Mouse (Mus musculus) layer of hippocampus, adult 9-10 months (tissue): ENCODE results near the gene Lhb.
"Not testable (repeated sequence)": the region's sequence is repeated elsewhere in the genome, so short reads cannot be mapped to it uniquely, and the experiment has no call there.

Experiments used
- DNase-seq: peaks from one replicate; pipeline ENCODE4 v3.0.0; 2022; ENCODE audit warnings: low spot score

Lhb gene

DNA sequence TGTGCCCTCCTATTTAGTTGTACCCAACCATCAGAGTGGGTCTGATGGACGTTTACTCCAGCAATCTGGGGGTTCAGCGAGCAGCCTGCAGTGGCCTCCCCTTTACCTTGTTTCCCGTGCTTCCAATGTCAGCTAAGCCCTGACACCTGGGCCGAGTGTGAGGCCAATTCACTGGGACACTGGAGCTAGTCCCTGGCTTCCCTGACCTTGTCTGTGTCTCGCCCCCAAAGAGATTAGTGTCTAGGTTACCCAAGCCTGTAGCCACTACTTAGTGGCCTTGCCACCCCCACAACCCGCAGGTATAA is at the start of gene Lhb:
Gene Lhb, plus strand, starts transcription at position 206 of the 305 bp plus-strand sequence.
- no peak for DNase-seq

DNA sequence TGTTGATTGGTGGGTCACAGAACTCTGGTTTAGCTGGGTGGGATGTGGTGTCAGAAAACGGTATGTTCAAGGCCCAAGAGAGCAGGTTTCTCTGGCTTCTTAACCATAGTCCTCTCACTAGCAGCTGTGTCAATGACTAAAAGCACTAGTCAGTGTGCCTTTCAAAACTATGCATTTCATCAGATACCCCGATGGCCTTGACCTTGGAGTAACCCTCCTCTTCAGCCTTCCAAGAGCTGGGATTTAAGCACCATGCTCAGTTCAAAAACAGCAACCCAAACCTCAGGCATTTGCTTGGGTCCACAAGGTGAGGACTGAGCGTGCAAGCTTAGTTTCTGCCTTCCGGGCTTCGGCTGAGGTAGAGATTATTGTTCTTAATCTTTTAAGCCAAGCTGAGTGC is 48.2 kb upstream of the Lhb start:
- DNase-seq = no peak

GRCm38 (mm10) chr7:45374620-45375019 is 46.0 kb upstream of the Lhb start:
- DNase-seq = no peak

DNA sequence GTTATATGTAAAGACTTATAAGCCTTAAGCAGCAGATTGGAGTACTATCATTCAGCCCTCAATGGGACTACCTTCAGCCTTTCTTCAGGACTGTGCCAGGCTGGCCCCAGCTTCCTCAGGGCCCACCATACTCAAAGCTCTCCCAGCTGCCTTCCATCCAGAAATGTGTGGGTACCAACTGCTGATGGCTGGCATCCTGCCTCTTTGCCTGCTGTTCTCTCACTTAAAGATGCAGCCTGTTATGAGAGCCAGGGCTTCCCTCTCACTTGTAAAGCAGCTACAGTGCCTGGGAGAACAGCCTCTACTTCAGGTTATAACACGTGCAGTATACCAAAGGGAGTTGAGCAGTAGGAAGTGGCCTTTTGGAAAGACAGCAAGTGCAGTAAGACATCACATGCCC is 44.6 kb upstream of the Lhb start:
- DNase-seq = no peak

DNA sequence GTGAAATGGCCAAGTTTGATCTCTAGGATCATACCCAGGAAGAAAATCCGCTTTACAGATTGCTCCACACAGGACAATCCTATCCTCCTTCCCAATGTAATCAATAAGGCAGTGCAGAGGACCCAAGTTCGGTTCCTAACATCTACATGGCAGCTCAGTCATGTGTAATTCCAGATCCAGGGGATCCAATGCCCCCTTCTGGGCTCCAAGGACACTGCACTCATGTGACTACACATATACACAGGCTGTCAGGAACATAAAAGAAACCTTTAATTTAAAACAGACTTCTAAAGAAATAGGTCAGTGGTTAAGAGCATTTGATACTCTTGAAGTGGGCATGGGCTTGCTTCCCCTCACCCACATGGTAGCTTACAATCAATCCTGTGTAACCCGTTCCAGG is 34.5 kb upstream of the Lhb start:
- DNase-seq = no peak

DNA sequence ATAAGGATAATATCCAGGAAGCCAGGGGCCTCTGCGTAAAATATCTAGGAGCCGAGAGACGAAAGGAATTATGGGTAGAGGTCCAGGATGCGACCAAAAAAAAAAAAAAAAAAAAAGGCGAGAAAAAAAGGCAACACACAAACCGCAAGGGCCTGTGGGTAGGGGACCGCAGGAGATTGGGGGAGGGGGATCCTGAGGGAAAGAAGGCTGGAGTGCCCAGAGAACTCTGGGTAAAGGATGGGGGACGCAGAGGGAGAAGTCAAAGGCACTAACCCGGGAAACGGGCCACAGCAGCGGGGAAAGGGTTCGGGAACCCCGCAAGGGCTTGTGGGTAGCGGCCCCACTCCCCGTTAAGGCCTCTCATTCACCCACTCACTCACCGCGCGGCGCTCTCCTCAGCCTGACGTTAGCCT is 25.5 kb upstream of the Lhb start:
- DNase-seq = no peak

DNA sequence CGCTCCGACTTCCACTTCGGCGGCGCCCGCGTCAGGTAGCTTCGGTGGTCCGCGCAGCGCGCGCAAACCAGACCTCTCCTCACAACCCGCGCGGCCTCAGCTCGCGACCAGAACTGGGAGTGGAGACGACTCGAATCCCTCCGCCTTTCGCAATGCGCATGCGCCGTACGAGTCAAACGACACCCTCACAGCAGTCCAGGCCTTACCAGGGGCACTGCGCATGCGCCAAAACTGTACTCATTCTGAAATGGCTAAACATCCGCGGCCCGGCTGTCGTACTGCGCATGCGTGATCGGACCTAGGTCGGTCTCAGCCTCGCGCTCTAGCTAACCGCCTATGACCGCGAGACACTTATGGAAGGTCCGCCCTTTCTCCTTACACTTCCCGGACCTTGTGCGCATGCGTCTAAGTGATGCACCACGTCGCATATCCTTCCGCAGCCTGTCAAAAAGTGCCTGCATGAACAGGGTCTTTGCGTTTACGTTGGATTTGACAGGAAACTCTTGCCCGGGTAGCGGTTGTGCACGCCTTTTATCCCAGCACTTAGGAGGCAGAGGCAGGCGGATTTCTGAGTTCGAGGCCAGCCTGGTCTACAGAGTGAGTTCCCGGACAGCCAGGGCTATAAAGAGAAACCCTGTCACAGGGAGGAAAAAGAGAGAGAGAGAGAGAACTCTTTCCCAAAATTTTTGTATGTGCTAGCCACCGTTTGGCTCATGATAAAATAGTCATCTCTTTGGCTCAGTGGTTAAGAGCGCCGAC is 24.9 kb upstream of the Lhb start, which contains the start of gene Snrnp70:
Gene Snrnp70, minus strand, starts transcription at position 165 of the 759 bp plus-strand sequence.
- DNase-seq = peak; percentile 100

DNA sequence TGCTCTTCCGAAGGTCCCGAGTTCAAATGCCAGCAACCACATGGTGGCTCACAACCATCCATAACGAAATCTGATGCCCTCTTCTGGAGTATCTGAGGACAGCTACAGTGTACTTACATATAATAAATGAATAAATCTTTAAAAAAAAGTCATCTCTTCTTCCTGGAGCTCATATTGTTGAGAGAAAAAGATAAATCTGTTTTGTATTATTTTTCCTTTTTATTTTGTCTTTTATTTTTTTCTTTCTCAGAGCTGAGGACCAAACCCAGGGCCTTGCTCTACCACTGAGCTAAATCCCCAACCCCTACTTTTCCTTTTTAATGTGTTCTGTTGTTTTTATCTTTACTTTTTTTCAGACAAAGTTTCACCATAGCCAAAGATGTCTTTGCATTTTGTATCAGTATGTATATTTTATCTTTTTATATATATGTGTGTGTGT is 24.3 kb upstream of the Lhb start:
- not testable (repeated sequence) for DNase-seq

- no peak for DNase-seq
Measured at GRCm38 (mm10) chr7:45396787-45397186, 23.8 kb upstream of the Lhb start.

DNA sequence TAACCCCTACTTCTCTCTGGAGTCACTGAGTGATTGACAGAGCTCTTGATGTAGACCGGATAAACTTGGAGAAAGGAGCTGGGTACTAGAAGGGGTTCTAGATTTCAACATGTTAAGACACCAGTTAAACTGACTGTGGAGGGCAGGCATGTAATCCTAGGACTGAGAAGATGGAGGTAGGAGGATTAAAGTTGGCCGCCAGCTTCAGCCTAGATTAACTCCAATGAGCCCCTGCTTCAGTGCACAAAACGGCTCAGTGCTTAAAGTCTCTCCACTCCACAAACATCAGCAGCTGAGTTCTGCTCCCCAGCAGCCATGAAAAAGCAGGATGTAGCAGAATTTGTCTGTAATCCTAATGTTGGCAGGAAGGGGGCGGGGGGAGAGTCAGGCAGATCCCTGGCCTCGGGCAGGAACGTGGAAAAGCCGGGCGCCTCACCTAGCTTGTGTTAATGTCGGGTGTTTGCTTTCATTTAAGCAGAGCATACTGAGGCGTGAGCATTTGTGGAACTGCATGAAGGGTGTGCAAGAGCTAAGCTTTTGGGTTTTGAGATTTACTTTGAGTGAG is 19.0 kb upstream of the Lhb start:
- no peak for DNase-seq

- no peak for DNase-seq
Measured at GRCm38 (mm10) chr7:45403532-45404261, 16.9 kb upstream of the Lhb start.

- peak; percentile 65 for DNase-seq
Measured at GRCm38 (mm10) chr7:45405091-45406075, 15.2 kb upstream of the Lhb start, which contains the start of gene Kcna7. Gene Kcna7 (plus strand): TSS chr7:45405653.

GRCm38 (mm10) chr7:45406157-45407156 is 14.2 kb upstream of the Lhb start:
- DNase-seq = no peak

- DNase-seq = no peak
Measured at GRCm38 (mm10) chr7:45407836-45408235, 12.8 kb upstream of the Lhb start.

GRCm38 (mm10) chr7:45408351-45408750 is 12.3 kb upstream of the Lhb start:
- no peak for DNase-seq

DNA sequence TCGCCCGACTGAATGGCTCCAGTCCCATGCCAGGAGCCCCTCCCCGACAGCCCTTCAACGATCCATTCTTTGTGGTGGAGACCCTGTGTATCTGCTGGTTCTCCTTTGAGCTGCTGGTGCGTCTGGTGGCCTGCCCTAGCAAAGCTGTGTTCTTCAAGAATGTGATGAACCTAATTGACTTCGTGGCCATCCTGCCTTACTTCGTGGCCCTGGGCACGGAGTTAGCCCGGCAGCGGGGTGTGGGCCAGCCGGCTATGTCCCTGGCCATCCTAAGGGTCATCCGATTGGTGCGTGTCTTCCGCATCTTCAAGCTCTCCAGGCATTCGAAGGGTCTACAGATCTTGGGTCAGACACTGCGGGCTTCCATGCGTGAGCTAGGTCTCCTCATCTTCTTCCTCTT is 11.7 kb upstream of the Lhb start:
- DNase-seq = no peak

DNA sequence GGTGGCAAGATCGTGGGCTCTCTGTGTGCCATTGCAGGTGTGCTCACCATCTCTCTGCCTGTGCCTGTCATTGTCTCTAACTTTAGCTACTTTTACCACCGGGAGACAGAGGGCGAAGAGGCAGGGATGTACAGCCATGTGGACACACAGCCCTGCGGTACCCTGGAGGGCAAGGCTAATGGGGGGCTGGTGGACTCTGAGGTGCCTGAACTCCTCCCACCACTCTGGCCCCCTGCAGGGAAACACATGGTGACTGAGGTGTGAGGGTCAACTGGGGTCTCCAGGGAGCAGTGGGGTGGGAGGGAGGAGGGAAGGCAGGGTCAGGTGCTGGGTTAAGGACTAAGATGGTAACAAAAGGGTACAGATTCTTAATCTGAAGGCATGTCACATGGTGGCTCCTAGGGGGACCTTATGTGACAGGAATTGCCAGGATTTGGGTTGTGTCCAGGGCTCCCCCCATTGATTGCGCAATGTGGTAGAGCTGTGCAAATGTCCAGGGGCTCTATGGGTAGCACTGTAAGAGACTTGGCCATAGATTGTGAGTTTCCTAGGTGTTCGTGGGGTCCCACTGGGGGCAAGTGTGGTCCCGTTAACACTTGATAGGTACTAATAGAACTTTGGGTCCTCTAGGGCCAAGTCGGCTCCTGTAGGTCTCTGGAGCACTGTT is 11.0 kb upstream of the Lhb start:
- no peak for DNase-seq

DNA sequence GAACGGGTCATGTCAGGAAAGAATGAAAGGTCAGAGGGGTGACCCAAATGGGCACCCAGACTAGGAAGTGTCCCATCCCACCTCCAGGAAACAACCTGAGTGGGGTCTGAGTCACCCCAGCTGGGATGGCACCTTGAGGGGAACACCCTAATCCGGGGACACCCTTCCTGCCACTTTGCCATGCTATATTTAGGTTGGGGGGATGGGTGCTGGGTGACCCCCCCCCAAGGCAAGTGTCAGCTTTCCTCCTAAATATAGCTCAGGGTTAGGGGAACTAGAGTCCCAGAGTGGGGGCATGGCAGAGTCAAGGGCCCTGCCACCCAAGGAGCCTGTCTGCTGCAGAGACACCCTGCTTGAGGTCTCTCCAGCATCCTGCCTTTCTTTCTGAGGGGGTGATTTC is 8.2 kb upstream of the Lhb start:
- DNase-seq = no peak

- no peak for DNase-seq
Measured at GRCm38 (mm10) chr7:45413113-45413863, 7.3 kb upstream of the Lhb start, which contains the start of gene Ntf5. Gene Ntf5 (plus strand): TSS chr7:45413695.
